Mouse (Mus musculus): ENCODE data around the gene Ptk6.
A peak's percentile ranks its signal among the peaks of the same experiment; 100 is the strongest.

Gene Ptk6

DNA sequence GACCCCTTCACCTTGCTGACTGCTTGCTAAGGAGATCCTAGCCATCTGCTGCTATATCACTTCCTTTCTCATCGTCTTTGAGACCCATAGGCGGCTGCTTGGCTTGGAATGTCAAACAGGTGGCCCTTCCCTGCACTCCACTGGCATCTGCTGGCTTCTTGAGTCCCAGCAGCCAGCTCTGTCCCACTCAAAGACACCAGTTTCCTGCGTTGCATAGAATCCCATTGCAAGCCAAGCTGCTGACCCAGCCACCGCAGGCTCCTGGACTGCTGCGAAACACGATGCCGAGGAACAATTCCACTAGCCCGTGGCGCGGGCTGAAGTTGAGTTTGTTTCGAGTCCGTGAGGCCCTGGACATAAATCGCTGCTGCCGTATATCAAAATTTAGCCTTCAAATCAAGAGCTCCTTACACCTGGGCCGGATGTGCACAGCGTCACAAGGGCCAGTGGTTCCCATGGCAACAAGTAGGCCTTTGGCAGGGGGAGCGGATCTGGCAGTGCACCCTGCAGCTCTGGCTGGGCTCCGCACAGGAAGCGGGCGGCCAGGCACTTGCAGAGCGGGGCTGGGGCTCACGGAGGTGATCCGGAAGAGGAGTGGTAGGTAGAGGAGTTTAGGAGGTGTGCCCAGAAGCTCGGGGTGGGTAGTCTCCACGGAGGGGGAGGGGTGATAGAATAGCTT, 17.1 kb upstream of the Ptk6 start, which contains the start of gene Fndc11:
Gene Fndc11 (plus strand): TSS at position 476 of the 679 bp plus-strand sequence.
- DNase-seq (ENCODE audit: low read depth, low spot score): peak; percentile 93

DNA sequence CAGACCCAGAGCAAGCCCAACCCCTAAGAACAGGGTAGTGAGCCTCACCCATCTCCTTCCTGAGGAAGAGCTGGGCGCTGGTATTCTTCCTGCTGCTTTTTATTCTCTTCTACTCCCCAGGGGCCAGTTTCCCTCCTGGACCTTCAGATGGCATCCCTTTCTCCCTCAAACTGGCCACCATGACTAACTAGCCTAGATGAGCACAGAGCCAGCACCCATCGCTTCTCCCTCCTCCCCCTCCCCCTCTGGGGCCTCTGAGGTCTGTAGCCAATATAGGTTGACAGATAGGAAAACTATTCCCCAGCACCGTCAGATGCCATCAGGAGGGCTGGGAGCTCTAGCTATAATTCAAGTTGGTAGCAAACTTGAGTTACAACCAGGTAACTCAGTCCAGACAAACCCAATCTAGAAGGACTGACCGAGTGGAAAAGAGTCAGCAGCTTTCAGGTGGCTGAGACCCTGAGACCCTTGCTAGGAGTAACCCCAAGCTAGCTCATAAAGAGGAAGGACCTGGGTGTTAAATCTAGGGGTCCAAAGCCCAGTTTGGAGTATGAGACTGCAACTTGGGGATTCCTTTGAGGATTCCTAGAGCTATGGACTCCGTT, 16.4 kb upstream of the Ptk6 start:
- DNase-seq (ENCODE audit: low read depth, low spot score): no peak

DNA sequence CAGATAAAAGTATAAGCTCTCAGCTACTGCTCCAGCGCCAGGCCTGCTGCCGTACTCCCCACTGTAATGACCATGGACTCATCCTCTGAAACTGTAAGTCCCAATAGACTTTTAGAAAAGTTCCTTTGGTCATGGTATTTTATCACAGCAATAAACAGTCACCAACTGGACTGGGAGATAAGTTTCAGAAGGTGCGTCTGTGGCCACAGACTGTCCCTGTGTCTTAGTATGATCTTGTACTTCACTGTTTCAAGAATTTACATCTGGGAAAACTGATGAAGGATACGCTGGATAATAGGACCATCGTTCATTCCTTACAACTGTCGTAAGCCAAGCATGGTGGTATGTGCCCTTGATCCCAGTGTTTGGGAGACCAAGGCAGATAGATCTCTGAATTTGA, 13.4 kb upstream of the Ptk6 start:
- no peak for DNase-seq (ENCODE audit: low read depth, low spot score)

DNA sequence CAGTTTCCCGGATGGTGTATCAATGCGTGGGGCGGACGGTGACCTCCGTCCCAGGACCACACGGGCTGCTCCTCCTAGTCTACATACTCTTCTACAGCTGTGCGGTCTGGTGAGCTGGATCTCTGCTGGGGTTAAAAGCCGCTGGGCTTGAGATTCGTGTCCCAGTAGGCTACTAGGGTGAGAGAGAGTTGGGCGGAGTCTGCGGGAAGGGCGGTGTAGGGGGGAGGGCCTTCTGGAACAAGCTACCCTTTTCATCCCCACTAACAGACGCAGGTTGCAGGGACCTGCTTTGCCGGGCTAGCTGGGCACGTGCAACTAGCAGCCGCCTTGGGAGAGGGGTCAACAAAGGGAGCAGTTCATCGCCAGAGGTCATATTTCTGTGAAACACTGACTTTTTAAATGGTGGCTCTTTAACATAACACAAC, 10.4 kb upstream of the Ptk6 start, which contains the start of gene Srms:
Gene Srms (minus strand): TSS at position 165 of the 425 bp plus-strand sequence.
- DNase-seq (ENCODE audit: low read depth, low spot score): peak; percentile 77

DNA sequence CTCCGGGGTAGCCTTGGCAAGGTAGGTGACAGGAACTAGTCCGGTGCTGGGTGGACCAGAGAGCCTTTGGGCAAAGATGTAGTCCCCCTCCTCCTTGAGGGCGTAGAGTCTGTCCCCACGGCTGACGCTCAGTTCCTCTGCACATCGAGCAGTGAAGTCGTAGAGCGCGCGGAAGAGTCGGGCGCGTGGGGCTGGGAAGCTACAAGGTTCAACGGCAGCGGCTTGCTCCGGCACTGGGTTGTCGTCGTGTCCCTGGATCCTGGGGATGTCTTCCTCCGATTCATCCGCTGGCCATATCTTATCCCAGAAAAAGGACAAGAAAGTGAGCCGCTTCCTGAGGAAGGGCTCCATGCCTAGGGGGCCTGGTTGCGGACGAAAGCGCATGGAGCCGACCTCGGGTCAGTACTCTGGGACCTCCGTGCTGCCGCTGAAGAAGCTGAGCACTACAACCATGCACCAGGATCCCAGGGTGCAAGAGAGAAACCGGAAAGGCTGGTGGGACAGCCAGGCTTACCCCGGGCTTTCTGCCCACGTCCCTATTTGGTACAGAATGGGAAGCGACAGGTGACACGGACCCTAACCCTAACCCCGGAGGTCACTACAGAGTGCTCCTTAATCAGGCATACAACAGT, 9.9 kb upstream of the Ptk6 start:
- no peak for DNase-seq (ENCODE audit: low read depth, low spot score)

DNA sequence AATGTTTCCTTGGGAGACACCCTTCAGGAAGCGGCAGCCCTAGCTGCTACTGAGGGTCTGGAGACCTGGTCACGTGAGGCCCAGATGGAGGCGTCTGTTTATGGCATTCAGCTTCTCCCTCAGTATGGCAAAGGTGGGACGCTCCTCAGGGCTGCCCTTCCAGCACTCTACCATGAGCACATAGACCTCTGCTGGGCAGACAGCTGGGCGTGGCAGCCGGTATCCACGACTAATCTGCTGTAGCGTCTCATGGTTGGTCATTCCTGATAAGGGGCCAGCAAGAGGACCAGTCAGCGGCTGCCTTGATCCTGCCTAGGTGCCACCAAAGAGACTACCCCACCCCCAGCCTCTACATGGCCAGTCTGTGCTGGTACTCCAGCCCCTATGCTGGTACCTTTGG, 3.5 kb upstream of the Ptk6 start:
- no peak for DNase-seq (ENCODE audit: low read depth, low spot score)

DNA sequence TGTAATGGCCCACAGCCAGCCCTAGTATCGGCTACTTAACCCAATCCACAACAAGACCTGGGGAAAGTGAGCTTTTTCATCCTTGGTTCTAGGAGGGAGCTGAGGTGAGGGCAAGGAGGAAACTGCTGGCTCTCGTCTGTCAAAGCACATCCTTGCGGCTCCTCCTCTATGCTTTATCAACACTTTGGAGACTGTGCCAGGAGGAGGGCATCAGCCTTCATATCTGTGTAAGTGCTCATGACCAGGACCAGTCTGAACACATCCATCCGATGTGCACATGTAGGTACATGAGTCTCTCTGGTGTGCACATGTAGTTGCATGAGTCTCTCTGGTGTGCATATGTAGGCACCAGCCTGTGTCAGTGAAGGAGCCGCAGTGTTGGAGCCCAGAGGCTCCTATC, 3.1 kb upstream of the Ptk6 start:
- no peak for DNase-seq (ENCODE audit: low read depth, low spot score)

DNA sequence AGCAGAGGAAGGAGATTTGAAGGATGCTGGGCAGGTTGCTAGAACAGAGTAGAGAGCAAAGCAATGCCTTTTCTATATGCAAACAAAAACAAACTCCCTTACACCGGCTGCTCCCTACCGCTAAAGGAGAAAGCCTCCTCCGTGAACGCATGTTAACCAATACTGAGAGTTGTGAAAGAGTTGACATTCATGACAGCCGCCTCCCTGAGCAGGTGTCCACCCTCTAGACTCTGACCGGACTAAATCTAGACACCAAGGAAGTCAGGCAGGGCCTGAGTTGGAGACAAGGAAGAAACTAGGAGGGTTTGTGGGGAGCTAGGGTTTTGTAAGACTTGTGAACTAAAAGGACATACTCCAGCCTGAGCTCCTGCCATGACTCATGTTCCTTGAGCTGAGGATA, 297 bp upstream of the Ptk6 start:
- DNase-seq (ENCODE audit: low read depth, low spot score): no peak

DNA sequence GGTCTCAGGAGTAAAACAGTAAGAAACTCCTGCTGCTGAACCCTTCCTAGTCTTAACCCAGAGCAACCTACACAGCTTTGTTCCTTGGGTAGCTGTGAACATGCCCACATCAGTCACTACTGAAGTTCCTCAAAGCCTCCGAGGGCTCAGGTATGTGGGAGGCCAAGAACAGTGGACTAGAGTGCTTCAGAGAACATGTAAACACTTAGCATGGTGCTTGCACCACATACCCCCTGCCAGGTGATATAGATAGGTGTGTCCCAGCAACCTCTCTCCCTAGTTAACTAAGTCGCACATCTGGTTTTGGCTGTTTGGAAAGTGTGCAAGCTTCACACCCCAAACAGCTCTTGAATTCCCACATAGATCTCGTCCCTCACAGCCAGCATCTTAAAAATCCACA, 983 bp downstream of the Ptk6 start:
- DNase-seq (ENCODE audit: low read depth, low spot score): no peak

DNA sequence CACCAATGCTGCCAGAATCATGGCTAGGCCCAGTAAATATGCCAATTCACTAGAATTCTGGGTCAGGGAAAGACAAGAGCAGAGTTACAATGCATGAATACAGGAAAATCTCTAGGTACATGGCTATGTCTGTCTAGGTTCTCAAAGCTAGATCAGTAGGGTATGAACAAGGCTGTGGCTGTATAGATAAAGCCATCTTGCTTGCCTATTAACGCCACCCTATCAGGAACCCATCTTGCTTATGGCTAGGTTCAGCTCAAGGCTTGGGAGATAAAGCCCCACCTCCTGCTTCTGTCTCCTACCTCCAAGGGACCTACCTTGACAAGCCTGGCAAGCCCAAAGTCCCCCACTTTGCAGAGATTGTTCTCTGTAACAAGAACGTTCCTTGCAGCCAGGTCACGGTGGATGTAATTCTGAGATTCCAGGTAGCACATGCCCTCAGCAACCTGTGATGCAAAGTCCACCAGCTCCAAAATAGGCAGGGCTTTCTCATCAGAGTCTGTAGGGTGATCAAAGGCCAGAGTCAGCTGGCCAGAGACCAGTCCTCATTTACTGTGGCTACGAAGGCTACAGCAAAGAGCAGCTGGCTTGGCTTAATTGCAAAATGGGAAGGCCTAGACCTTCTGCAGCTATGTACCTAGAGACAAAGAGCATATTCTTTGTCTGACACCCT, 5.8 kb downstream of the Ptk6 start:
- no peak for DNase-seq (ENCODE audit: low read depth, low spot score)

DNA sequence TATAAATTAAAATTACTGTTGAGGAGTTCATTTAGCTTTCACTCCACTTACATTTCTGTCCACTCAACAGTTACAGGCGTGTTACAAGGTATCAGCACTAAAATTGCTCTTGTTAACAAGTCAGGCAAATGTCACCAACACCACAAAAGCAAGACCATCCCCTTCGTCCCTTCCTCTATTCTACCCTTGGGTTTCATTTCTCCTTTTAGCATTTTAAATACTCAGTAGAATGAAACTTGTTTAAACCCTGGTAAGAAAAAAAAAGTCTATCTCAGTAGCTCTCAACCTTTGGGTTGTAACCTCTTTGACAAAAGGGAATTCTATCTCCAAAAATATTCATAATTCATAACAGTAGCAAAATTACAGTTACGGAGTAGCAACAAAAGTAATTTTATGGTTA, 9.5 kb downstream of the Ptk6 start:
- no peak for DNase-seq (ENCODE audit: low read depth, low spot score)

DNA sequence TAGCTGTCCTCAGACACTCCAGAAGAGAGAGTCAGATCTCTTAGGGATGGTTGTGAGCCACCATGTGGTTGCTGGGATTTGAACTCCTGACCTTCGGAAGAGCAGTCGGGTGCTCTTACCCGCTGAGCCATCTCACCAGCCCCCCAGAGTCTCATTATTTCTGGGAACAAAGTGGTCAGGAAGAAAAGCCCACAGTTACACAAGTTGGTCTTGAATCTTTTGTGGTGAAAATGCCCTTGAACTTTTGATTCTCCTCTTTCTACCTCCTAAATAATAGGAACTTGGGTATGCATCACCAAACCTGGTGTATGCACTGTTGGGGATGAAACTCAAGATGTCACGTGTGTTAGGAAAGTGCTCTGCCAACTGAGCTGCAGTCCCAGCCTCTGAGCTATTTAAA, 10.7 kb downstream of the Ptk6 start:
- DNase-seq (ENCODE audit: low read depth, low spot score): no peak

DNA sequence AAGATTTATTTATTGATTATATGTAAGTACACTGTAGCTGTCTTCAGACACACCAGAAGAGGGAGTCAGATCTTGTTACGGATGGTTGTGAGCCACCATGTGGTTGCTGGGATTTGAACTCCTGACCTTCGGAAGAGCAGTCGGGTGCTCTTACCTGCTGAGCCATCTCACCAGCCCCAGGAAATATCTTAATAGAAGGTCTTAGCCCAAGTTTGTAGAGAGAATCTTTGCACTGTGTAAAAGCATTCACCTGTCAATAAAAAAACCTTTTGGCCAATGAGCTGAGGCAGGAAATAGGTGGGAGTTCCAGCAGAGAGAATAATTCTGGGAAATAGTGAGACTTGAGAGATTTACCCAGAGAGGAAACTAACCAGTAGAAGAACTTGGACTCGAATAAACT, 11.2 kb downstream of the Ptk6 start:
- DNase-seq (ENCODE audit: low read depth, low spot score): peak; percentile 27

DNA sequence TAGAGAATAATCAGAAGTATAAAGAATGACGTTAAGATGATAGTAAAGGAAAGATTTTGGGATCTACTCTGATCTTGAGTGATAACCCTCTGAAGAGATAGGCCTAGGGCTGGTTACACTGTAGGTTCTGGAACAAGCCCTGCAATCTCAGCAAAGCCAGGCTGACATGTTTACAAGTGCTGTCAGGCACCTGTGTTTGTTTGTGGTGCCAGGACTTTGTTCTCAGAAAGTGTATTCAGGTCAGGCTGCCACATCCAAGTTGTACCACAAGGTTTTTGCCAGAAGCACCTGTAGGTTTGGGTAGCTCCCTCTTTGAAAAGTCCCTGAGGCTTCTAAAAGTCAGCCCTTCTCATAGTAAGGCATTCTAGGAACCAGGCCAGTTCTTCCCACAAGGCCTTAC, 13.3 kb downstream of the Ptk6 start:
- no peak for DNase-seq (ENCODE audit: low read depth, low spot score)

DNA sequence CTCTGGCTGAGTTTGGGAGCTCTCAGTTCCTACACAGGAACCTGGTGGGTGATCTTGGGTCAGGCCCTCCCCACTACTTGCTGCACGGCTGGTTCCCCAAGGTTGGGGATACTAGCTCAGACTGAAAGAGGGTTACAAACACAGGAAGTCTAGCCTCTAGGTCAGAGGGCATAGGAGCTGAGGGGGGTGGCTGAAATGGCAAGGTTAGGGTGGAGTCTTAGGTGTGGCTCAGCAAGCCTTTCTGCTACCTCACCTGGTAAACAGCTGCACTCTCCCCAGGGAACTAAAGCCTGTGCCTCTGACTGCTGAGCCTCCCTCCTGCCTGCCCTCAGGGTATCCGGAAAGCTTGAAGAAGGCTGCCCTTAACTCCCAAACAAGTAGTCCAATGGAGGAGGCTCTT, 13.9 kb downstream of the Ptk6 start:
- peak; percentile 93 for DNase-seq (ENCODE audit: low read depth, low spot score)

DNA sequence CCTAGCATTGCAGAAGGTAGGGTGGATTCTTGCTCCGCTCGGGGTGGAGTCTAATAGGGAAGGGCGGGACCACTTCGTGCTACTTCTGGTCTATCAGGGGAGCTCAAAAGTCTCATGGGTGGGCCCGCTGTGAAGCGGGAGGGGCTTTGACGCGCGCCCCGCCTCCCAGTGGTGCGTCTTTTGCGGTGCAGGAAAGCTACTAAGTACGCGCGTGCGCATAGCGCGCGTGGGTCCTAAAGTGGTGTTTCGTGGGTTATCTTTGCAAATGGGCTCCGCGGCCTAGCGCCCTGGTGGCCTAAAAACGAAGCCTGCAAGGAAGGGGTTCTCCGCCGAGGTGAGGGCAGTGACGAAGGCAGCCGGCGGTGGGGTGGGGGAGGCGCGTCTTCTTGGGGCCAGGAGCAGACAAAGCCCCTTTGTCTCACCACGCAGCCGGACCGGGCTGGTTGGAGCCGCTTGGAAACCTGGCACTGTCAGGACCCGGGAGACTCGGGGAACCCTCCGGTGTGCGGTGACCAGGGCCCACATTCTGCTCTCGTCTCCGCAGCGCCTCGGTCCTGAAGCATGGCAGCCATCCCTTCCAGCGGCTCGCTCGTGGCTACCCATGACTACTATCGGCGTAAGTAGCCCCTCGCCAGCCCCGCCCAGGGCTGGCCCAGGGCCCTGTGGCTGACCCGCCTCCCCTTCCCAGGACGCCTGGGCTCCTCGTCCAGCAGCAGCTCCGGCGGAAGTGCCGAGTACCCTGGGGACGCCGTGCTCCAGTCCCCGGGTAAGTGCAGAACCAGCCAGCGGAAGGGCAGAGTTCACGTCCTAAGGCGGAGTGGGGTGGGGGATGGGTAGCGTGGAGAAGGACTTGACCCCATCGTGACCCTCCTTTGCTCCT, 15.2 kb downstream of the Ptk6 start, which contains the start of gene Ppdpf:
Gene Ppdpf (plus strand): TSS at position 127 of the 880 bp plus-strand sequence.
- DNase-seq (ENCODE audit: low read depth, low spot score): peak; percentile 96

DNA sequence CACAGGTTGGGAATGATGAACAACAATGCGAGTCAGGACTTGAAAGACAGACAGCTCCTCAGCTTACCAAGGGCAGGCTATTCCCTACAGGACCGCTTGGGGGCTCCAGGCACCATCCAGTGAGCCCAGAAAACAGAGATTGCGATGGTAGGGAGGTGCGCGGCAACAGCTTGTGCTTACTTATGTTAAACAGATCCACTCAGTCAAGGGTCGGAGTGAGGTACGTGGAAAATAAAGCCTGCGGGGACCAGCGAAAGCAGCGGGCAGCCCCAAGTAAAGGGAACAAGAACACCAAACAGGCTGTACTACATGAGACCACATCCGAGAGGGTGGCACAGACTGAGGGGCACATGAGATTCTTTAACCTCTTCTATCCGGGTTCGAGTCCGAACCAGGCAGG, 16.0 kb downstream of the Ptk6 start:
- DNase-seq (ENCODE audit: low read depth, low spot score): peak; percentile 94

DNA sequence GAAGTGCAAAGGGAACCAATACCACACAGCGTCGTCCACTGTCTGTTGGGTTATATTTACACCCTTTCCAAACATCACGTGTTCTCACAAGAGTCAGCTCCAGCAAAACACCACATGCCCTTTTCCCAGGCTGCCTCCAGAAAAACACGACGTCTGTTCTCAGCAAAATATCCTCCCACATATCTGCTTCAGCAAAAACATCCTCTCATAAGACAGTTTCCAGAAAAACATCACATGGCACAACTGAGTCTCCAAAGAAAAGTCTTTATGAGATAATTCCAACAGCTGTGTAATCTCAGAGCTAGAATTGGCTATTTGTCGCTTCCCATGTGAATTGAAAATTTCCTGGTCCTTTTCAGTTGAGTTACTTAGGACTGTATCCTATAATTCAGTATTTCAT, 21.7 kb downstream of the Ptk6 start:
- DNase-seq (ENCODE audit: low read depth, low spot score): no peak

DNA sequence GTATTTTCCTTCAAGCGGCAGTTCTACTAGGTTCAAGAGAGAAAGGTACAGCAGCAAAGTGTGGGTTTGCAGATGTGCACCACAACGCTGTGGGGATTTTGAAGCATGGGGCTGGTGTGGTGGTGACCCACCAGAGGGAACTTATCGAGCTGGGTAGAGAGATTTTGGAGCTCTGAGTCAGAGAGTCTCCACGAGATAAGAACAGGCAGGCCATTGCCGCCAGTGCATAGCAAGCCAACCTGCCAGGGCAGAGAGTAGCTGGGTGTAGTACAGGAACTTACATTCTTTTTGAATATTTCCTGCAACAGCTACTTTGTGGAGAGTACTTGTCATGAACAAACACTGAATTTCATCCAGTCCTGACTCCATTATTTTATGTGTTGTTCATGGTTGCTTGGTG, 24.1 kb downstream of the Ptk6 start:
- DNase-seq (ENCODE audit: low read depth, low spot score): no peak

DNA sequence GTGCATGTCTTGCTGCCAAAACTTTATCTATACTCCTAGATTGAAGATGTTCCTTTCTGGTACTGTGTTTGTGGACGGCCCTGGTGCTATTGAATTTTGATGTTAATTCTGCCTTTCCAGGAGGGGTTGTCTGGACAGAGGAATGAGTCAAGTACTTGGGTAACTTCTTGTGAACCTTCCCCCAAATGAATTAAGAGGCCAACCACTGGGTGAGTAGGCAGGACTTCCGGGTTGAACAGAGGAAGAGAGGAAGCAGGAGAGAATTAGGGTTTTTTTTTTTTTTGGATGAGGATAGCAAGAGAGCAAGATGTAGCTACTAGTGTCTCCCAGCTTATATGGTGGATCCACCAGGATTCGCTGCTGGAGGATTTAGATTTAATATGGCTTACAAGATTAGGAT, 24.6 kb downstream of the Ptk6 start:
- DNase-seq (ENCODE audit: low read depth, low spot score): no peak

DNA sequence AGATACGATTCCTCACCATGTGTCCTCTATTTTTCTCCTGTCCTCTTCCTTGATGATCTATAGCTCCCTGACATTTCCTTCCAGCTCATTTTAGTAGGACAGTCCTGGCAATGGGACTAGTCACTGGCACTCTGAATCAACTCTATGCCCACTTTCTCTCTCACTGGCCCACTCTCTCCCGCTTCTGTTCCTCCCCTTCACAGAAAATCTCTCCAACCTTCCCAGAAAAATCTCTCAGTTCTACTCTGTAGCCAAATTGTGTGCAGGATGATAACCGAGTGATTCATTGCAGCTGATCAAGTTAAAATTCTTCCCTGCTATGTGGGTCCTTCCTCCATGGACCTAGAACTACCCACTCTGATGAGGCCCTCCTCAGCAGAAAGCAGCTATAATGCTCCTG, 27.9 kb downstream of the Ptk6 start:
- no peak for DNase-seq (ENCODE audit: low read depth, low spot score)
